Comparison of ENCODE assay signal across 8 mouse cellular contexts in the genomic region with DNA sequence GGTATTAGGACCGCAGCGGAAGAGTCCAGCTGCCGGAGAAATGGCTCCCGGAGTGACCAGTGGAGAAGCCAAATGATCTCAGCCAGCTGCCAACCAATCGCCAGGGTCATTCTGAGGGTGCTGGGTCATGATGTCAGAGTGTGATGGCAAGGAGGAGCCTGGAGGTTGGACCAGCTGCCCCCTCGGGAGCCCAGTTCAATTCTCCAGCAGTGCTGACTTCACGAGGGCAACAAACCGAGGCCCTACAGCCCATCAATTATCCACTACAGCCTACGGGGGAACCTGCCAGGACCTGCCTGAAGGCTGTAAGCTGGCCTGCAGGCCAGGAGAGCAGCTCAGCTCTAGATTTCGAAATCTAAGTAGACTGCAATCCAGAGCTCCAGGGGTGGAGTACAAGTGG. TPM values are rescaled to one million over a fixed set of nuclear protein-coding genes. Genes with fewer than 3 reads are reported as not detected.
DNase-seq lines count a peak whose midpoint lies in the region; ATAC-seq lines count a peak whose summit lies in the region.

No protein-coding gene starts in this region.

- H3K9ac ChIP-seq in embryonic facial prominence, embryonic 12.5 days = no peak overlapping the region
- peak overlapping the region; percentile 34; the same call in 1 of the 2 replicates for H3K9ac ChIP-seq in limb, embryonic 12.5 days (replicated peaks)

- intact Hi-C loops in left cerebral cortex, postnatal 4 days (cut with DNase I) = no loop called here

- H3K27me3 ChIP-seq in embryonic facial prominence, embryonic 12.5 days = no peaks in the 10 kb centered on the region
- no peaks in the 10 kb centered on the region for H3K27me3 ChIP-seq in hindbrain, embryonic 10.5 days (ENCODE audit: insufficient read depth, poor library complexity, severe bottlenecking)
- H3K27me3 ChIP-seq in limb, embryonic 12.5 days = no peaks in the 10 kb centered on the region

- WGBS in embryonic facial prominence, embryonic 12.5 days = 52% methylated on average over 10 of the region's 10 CpGs
- whole genome bisulfite sequencing in hindbrain, embryonic 10.5 days = 62% methylated on average over 10 of the region's 10 CpGs
- WGBS in limb, embryonic 12.5 days = 19% methylated on average over 10 of the region's 10 CpGs

- ATAC-seq in embryonic facial prominence, embryonic 12.5 days (ENCODE audit: insufficient number of reproducible peaks, insufficient read depth, low FRiP score, low TSS enrichment) = no peak
- no peak for ATAC-seq in limb, embryonic 12.5 days (ENCODE audit: insufficient number of reproducible peaks, insufficient read depth, low FRiP score, low TSS enrichment, low read depth)

- H3K4me1 ChIP-seq in embryonic facial prominence, embryonic 12.5 days = peaks cover 39% of the 10 kb centered on the region
- peaks cover 46% of the 10 kb centered on the region for H3K4me1 ChIP-seq in hindbrain, embryonic 10.5 days (replicated peaks)
- H3K4me1 ChIP-seq in limb, embryonic 12.5 days (replicated peaks) = peaks cover 43% of the 10 kb centered on the region

- H3K4me3 ChIP-seq in embryonic facial prominence, embryonic 12.5 days = no peak overlapping the region
- peak overlapping the region; percentile 23; the same call in 1 of the 2 replicates for H3K4me3 ChIP-seq in hindbrain, embryonic 10.5 days
- no peak overlapping the region for H3K4me3 ChIP-seq in limb, embryonic 12.5 days (replicated peaks)

- DNase-seq in NIH3T3 (ENCODE audit: low read depth) = peak; percentile 36
- peak; percentile 43 for DNase-seq in hindbrain, embryonic 10.5 days (ENCODE audit: low spot score)
- peak; percentile 59 for DNase-seq in retina, postnatal 1 day
- DNase-seq in left cerebral cortex, postnatal 4 days = no peak
- DNase-seq in layer of hippocampus, postnatal 14 days (ENCODE audit: low spot score in 2 of 2) = no peak
- no peak for DNase-seq in left cerebral cortex, adult 9 months (ENCODE audit: low spot score in 2 of 2)

- H3K4me2 ChIP-seq in embryonic facial prominence, embryonic 12.5 days (replicated peaks) = 0 out of 2 replicates have a peak overlapping the region, but pooled peaks have one; percentile 5
- peak overlapping the region; percentile 22 for H3K4me2 ChIP-seq in limb, embryonic 12.5 days

- H3K9me3 ChIP-seq in embryonic facial prominence, embryonic 12.5 days = no peaks in the 10 kb centered on the region
- H3K9me3 ChIP-seq in hindbrain, embryonic 10.5 days = no peaks in the 10 kb centered on the region
- H3K9me3 ChIP-seq in limb, embryonic 12.5 days = no peaks in the 10 kb centered on the region

- peaks cover 18% of the 10 kb centered on the region for H3K36me3 ChIP-seq in embryonic facial prominence, embryonic 12.5 days
- H3K36me3 ChIP-seq in hindbrain, embryonic 10.5 days = peaks cover 52% of the 10 kb centered on the region
- H3K36me3 ChIP-seq in limb, embryonic 12.5 days = peaks cover 28% of the 10 kb centered on the region

- no peak overlapping the region for H3K27ac ChIP-seq in embryonic facial prominence, embryonic 12.5 days
- peak overlapping the region; percentile 78 for H3K27ac ChIP-seq in hindbrain, embryonic 10.5 days
- H3K27ac ChIP-seq in limb, embryonic 12.5 days = peak overlapping the region; percentile 69

RNA-seq across cellular contexts. Expression of a gene that starts 5.3 kb away (rescaled TPM):
- polyA plus RNA-seq in embryonic facial prominence, embryonic 12.5 days (2016; fragmentation: Nextera tagmentation; extraction: Ambion mirVana) = 130 and 136 TPM in 2 replicates
- polyA plus RNA-seq in hindbrain, embryonic 10.5 days (2016; fragmentation: Nextera tagmentation; extraction: Ambion mirVana) = 79.8 and 98.4 TPM in 2 replicates
- 160 and 166 TPM in 2 replicates for polyA plus RNA-seq in limb, embryonic 12.5 days (2016; fragmentation: Nextera tagmentation; extraction: Ambion mirVana)
- total RNA-seq in left cerebral cortex, postnatal 4 days (2021) = 10 to 100 TPM; 57.3 to 57.4 TPM
- total RNA-seq in layer of hippocampus, postnatal 14 days (2021) = 10 to 100 TPM; 29.2 to 29.7 TPM

RNA-seq across cellular contexts. Expression of a gene that starts 34.2 kb away (rescaled TPM):
- 23.5 and 24.4 TPM in 2 replicates for polyA plus RNA-seq in embryonic facial prominence, embryonic 12.5 days (2016; fragmentation: Nextera tagmentation; extraction: Ambion mirVana)
- 21.0 and 23.2 TPM in 2 replicates for polyA plus RNA-seq in hindbrain, embryonic 10.5 days (2016; fragmentation: Nextera tagmentation; extraction: Ambion mirVana)
- 25.2 and 25.6 TPM in 2 replicates for polyA plus RNA-seq in limb, embryonic 12.5 days (2016; fragmentation: Nextera tagmentation; extraction: Ambion mirVana)
- total RNA-seq in left cerebral cortex, postnatal 4 days (2021) = 10 to 100 TPM; 24.5 to 26.2 TPM
- total RNA-seq in layer of hippocampus, postnatal 14 days (2021) = 10 to 100 TPM; 32.7 to 33.9 TPM

RNA-seq across cellular contexts. Expression of a gene that starts 51.2 kb away (rescaled TPM):
- polyA plus RNA-seq in embryonic facial prominence, embryonic 12.5 days (2016; fragmentation: Nextera tagmentation; extraction: Ambion mirVana) = 103 and 105 TPM in 2 replicates
- 64.3 and 70.0 TPM in 2 replicates for polyA plus RNA-seq in hindbrain, embryonic 10.5 days (2016; fragmentation: Nextera tagmentation; extraction: Ambion mirVana)
- polyA plus RNA-seq in limb, embryonic 12.5 days (2016; fragmentation: Nextera tagmentation; extraction: Ambion mirVana) = 94.6 and 100.0 TPM in 2 replicates
- 10 to 100 TPM; 82.6 to 87.1 TPM for total RNA-seq in left cerebral cortex, postnatal 4 days (2021)
- 10 to 100 TPM; 64.2 to 65.1 TPM for total RNA-seq in layer of hippocampus, postnatal 14 days (2021)

RNA-seq across cellular contexts. Expression of a gene that starts 51.3 kb away (rescaled TPM):
- 16.6 and 17.9 TPM in 2 replicates for polyA plus RNA-seq in embryonic facial prominence, embryonic 12.5 days (2016; fragmentation: Nextera tagmentation; extraction: Ambion mirVana)
- 16.4 and 18.3 TPM in 2 replicates for polyA plus RNA-seq in hindbrain, embryonic 10.5 days (2016; fragmentation: Nextera tagmentation; extraction: Ambion mirVana)
- polyA plus RNA-seq in limb, embryonic 12.5 days (2016; fragmentation: Nextera tagmentation; extraction: Ambion mirVana) = 15.9 and 16.1 TPM in 2 replicates
- total RNA-seq in left cerebral cortex, postnatal 4 days (2021) = 1 to 10 TPM; 8.9 to 9.8 TPM
- 1 to 10 TPM; 7.7 to 9.5 TPM for total RNA-seq in layer of hippocampus, postnatal 14 days (2021)

Comparison
In these comparisons a context has a peak if more than half of its experiments do, and no peak if none do; other contexts are left out.
1. DNase-seq: peak in NIH3T3 (single experiment), hindbrain, embryonic 10.5 days (single experiment) and retina, postnatal 1 day (single experiment); none in left cerebral cortex, postnatal 4 days (single experiment), layer of hippocampus, postnatal 14 days (0 of 2) and left cerebral cortex, adult 9 months (0 of 2).